Mouse (Mus musculus): ENCODE measurements around the gene Ticrr.

DNA sequence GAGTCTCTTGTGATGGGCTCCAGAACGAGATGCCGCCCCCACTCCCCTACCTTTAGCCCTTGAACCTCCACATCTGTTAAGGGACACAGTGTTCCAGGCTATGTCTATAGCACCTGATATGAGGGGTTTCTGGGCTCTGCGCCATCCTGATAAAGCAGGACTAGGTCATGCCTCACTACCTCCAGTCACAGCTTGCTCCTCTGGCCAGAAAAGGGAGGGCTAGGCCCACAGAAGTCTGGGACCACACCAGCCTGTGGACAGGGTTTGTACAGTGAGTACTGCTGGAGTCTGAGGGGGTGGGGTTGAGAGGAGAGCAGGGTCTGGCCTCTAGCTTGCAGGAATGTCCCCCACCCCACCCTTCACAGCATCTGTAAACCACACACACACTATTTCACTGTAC, 12.8 kb upstream of the Ticrr start:
- no peak for TF ChIP-seq POLR2A (IDR thresholded peaks at IDR 0.05; ENCODE audit: control insufficient read depth in 1 of 2, insufficient read depth in 1 of 2, low read depth in 1 of 2, low read length in 2 of 2, poor library complexity in 1 of 2)
- no peak for TF ChIP-seq CTCF (IDR thresholded peaks at IDR 0.05 in 2 of 3, conservative IDR thresholded peaks at IDR 0.05 in 1 of 3; ENCODE audit: control insufficient read depth in 1 of 3, insufficient read depth in 1 of 3, low read depth in 2 of 3, low read length in 3 of 3, poor library complexity in 1 of 3, severe bottlenecking in 1 of 3)
- TF ChIP-seq RCOR1 (IDR thresholded peaks at IDR 0.05; ENCODE audit: low read depth, low read length): no peak
- no peak for TF ChIP-seq POLR2AphosphoS2 (IDR thresholded peaks at IDR 0.05; ENCODE audit: low read length)
- TF ChIP-seq EP300 (IDR thresholded peaks at IDR 0.05; ENCODE audit: low read depth in 1 of 2, low read length in 2 of 2): no peak
- no peak for TF ChIP-seq NRF1 (IDR thresholded peaks at IDR 0.05; ENCODE audit: insufficient read depth, low read depth, low read length, poor library complexity, severe bottlenecking)
- no peak for TF ChIP-seq USF1 (IDR thresholded peaks at IDR 0.05; ENCODE audit: low read depth, low read length)
- no peak for TF ChIP-seq ETS1 (IDR thresholded peaks at IDR 0.05; ENCODE audit: low read depth, low read length)
- TF ChIP-seq TCF12 (IDR thresholded peaks at IDR 0.05; ENCODE audit: low read depth, low read length): no peak
- no peak for TF ChIP-seq JUND (IDR thresholded peaks at IDR 0.05; ENCODE audit: low read depth, low read length)
- no peak for TF ChIP-seq CHD2 (IDR thresholded peaks at IDR 0.05; ENCODE audit: low read length)
- no peak for TF ChIP-seq MYB (IDR thresholded peaks at IDR 0.05; ENCODE audit: low read depth, low read length)
- no peak for TF ChIP-seq CHD1 (IDR thresholded peaks at IDR 0.05; ENCODE audit: low read depth, low read length)
